Mouse (Mus musculus): Measurements from ENCODE around the gene Best3. TPM values are rescaled to one million over a fixed set of nuclear protein-coding genes. Genes with fewer than 3 reads are reported as not detected.

The Best3 gene
- 0.19 and 0.47 TPM in 2 replicates for polyA plus RNA-seq (2015; fragmentation: Nextera tagmentation; extraction: Ambion mirVana)

GRCm38 (mm10) chr10:116986264-116987082 is at the start of gene Best3:
Gene Best3, plus strand, starts transcription at chr10:116986314.
- H3K4me3 ChIP-seq = peak within 1 kb of the TSS; percentile 15; the same call in 1 of the 2 replicates
- H3K27me3 ChIP-seq (replicated peaks) = no peaks in the 10 kb centered on the region
- WGBS = 44% methylated on average over 21 of the region's 21 CpGs
- no peak within 1 kb of the TSS for H3K27ac ChIP-seq (replicated peaks)
- H3K9me3 ChIP-seq = no peaks in the 10 kb centered on the region
- ATAC-seq (ENCODE audit: extremely low read depth, insufficient number of reproducible peaks, low FRiP score, low TSS enrichment) = no peak
- H3K4me1 ChIP-seq = peaks cover 10% of the 10 kb centered on the region; the same call in 1 of the 2 replicates
- no peaks in the 10 kb centered on the region for H3K36me3 ChIP-seq
- peak within 1 kb of the TSS; percentile 61 for H3K9ac ChIP-seq
- peak within 1 kb of the TSS; percentile 46 for H3K4me2 ChIP-seq

DNA sequence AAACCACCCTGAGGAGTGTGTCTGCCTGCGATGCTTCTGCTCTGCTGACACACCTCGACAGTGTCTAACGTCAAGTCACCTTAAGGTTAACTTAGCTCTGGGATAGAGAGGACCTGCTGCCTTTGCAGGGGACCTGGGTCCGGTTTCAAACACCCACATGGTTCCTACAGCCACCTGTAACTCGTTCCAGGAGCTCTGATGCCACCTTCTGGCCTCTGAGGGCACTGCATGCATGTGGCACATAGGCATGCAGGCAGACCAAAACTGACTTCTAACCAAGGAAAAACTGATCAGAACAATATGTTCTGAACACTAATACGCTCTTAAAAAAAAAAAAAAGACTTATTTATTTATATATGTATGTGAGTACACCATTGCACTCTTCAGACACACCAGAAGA is 43.1 kb upstream of the Best3 start:
- ATAC-seq (ENCODE audit: extremely low read depth, insufficient number of reproducible peaks, low FRiP score, low TSS enrichment) = no peak
- Histone ChIP-seq H3K27me3 (replicated peaks) (no peaks in the 10 kb centered on the region), H3K4me3 (no peak overlapping the region), H3K4me1 (peaks cover 38% of the 10 kb centered on the region), H3K9ac (no peak overlapping the region), H3K36me3 (peaks cover 26% of the 10 kb centered on the region), H3K27ac (replicated peaks) (no peak overlapping the region), H3K4me2 (no peak overlapping the region), H3K9me3 (0 out of 2 replicates have a peak, but pooled peaks cover 6% of the 10 kb centered on the region)
- 88% methylated on average over 6 of the region's 6 CpGs for WGBS

DNA sequence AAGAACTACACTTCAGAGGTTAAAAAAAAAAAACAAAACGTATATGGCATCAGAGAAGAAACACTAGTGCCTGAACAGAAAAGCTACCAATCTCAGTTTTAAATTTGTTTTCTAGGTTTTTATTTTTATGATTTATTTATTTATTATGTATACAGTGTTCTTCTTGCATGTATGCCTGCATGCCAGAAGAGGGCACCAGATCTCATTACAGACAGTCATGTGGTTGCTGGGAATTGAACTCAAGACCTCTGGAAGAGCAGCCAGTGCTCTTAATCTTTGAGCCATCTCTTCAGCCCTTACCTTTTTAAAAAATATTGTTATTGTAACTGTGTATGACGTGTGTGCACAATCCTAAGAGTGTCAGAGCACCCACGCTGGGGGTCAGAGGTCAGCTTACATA is 42.0 kb upstream of the Best3 start:
- H3K27me3 ChIP-seq (replicated peaks) = no peaks in the 10 kb centered on the region
- 86% methylated on average over 3 of the region's 3 CpGs for WGBS

DNA sequence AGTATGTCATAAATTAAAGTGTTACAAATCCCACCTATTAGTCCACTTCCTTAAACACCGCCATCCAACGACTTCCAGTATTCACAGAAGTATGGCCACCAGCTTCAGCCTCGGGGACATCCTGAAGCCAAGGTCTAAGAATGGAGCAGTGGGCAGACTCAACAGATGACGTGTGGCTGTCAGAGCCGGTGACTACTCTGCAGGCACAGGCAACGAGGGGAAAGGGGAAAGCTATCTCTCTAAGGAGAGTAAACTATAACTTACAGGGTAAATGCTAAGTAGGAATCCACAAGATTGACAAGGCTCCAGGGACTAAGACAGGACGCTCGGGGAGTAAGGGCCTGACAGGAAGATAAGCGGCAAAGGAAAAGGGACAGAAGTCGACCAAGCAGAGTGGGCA is 41.2 kb upstream of the Best3 start:
- peak overlapping the region; percentile 59 for H3K4me2 ChIP-seq
- no peak for ATAC-seq (ENCODE audit: extremely low read depth, insufficient number of reproducible peaks, low FRiP score, low TSS enrichment)
- whole genome bisulfite sequencing = 25% methylated on average over 10 of the region's 10 CpGs
- 0 out of 2 replicates have a peak, but pooled peaks cover 6% of the 10 kb centered on the region for H3K9me3 ChIP-seq
- H3K9ac ChIP-seq = peak overlapping the region; percentile 67
- peak overlapping the region; percentile 92 for H3K27ac ChIP-seq (replicated peaks)
- H3K4me3 ChIP-seq = peak overlapping the region; percentile 24
- H3K27me3 ChIP-seq (replicated peaks) = no peaks in the 10 kb centered on the region
- peaks cover 50% of the 10 kb centered on the region for H3K4me1 ChIP-seq
- peaks cover 12% of the 10 kb centered on the region for H3K36me3 ChIP-seq

More for the DNA sequence above, 42.0 kb upstream of the Best3 start:
- Histone ChIP-seq H3K36me3 (peaks cover 15% of the 10 kb centered on the region), H3K27ac (replicated peaks) (peak overlapping the region; percentile 92; the same call in 1 of the 2 replicates), H3K4me2 (no peak overlapping the region), H3K4me1 (peaks cover 49% of the 10 kb centered on the region), H3K4me3 (no peak overlapping the region), H3K9me3 (0 out of 2 replicates have a peak, but pooled peaks cover 6% of the 10 kb centered on the region), H3K9ac (no peak overlapping the region)
- ATAC-seq (ENCODE audit: extremely low read depth, insufficient number of reproducible peaks, low FRiP score, low TSS enrichment) = no peak

- Histone ChIP-seq H3K27me3 (replicated peaks) (no peaks in the 10 kb centered on the region), H3K27ac (replicated peaks) (no peak overlapping the region), H3K4me3 (peak overlapping the region; percentile 84), H3K9me3 (no peaks in the 10 kb centered on the region), H3K36me3 (no peaks in the 10 kb centered on the region; the same call in 1 of the 2 replicates), H3K9ac (peak overlapping the region; percentile 98), H3K4me1 (peaks cover 54% of the 10 kb centered on the region), H3K4me2 (peak overlapping the region; percentile 73)
- no peak for ATAC-seq (ENCODE audit: extremely low read depth, insufficient number of reproducible peaks, low FRiP score, low TSS enrichment)
- 81% methylated on average over 9 of the region's 9 CpGs for WGBS
Measured at GRCm38 (mm10) chr10:116948414-116948813, 37.7 kb upstream of the Best3 start.

- ATAC-seq (ENCODE audit: extremely low read depth, insufficient number of reproducible peaks, low FRiP score, low TSS enrichment) = no peak
- WGBS = 3% methylated on average over 44 of the region's 44 CpGs
- Histone ChIP-seq H3K9me3 (no peaks in the 10 kb centered on the region), H3K36me3 (no peaks in the 10 kb centered on the region; the same call in 1 of the 2 replicates), H3K4me1 (peaks cover 52% of the 10 kb centered on the region), H3K9ac (peak overlapping the region; percentile 98), H3K4me3 (peak overlapping the region; percentile 84), H3K27me3 (replicated peaks) (no peaks in the 10 kb centered on the region), H3K27ac (replicated peaks) (peak overlapping the region; percentile 90), H3K4me2 (peak overlapping the region; percentile 73)
Measured at GRCm38 (mm10) chr10:116949111-116950008, 36.8 kb upstream of the Best3 start.

DNA sequence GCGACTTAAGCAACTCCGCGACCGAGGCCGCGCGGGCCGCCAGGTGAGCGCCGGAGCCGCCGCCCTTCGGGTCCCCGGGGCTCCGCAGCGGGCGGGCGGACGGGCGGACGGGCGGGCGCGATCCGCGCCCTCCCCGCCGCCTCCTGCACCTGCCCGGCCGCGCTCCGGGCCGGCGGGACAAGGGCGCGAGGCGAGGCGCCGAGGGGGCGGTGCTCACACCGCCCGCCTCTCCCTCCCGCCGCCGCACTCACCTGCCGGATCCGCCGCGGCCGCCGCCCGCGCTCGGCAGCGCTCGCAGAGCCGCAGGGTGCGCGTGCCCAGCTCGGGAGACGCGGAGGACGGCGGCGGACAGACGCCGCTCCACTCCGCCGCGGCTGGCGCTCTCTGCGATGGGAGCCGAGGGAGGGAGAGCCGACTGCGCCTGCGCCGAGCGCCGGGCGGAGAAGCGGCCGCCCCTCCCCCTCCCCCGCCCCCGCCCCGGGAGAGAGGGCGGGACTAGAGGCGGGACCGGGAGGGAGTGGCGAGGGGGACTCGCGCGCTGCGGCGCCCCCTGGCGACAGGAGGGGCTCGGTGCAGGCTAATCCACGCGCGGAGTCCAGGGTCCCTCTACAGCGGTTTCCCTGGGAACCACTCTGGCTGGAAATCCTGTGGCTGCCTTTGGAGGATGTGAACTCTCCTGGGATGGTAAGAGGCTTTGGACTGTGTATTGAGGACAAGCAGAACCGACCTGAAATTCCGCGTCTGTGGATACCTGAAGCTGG is 35.9 kb upstream of the Best3 start, which contains the start of gene Rab3ip:
TSS of gene Rab3ip (minus strand) at position 761 of the 761 bp plus-strand sequence.
- peak within 1 kb of the TSS; percentile 73 for H3K4me2 ChIP-seq
- ATAC-seq (ENCODE audit: extremely low read depth, insufficient number of reproducible peaks, low FRiP score, low TSS enrichment) = peak; percentile 90
- no peaks in the 10 kb centered on the region; the same call in 1 of the 2 replicates for H3K36me3 ChIP-seq
- under 1% methylated on average over 66 of the region's 103 CpGs for WGBS
- peaks cover 44% of the 10 kb centered on the region for H3K4me1 ChIP-seq
- H3K27ac ChIP-seq (replicated peaks) = peak within 1 kb of the TSS; percentile 90
- H3K27me3 ChIP-seq (replicated peaks) = no peaks in the 10 kb centered on the region
- H3K9ac ChIP-seq = peak within 1 kb of the TSS; percentile 98
- no peaks in the 10 kb centered on the region for H3K9me3 ChIP-seq
- H3K4me3 ChIP-seq = peak within 1 kb of the TSS; percentile 84

GRCm38 (mm10) chr10:116950886-116951285 is 35.2 kb upstream of the Best3 start:
- H3K9me3 ChIP-seq = peaks cover 3% of the 10 kb centered on the region; the same call in 1 of the 2 replicates
- peak overlapping the region; percentile 73 for H3K9ac ChIP-seq
- peak overlapping the region; percentile 73 for H3K4me2 ChIP-seq
- peak overlapping the region; percentile 84 for H3K4me3 ChIP-seq
- no peaks in the 10 kb centered on the region for H3K27me3 ChIP-seq (replicated peaks)
- 23% methylated on average over 5 of the region's 5 CpGs for WGBS
- H3K27ac ChIP-seq (replicated peaks) = no peak overlapping the region
- H3K4me1 ChIP-seq = peaks cover 37% of the 10 kb centered on the region
- ATAC-seq (ENCODE audit: extremely low read depth, insufficient number of reproducible peaks, low FRiP score, low TSS enrichment) = no peak
- H3K36me3 ChIP-seq = no peaks in the 10 kb centered on the region; the same call in 1 of the 2 replicates

DNA sequence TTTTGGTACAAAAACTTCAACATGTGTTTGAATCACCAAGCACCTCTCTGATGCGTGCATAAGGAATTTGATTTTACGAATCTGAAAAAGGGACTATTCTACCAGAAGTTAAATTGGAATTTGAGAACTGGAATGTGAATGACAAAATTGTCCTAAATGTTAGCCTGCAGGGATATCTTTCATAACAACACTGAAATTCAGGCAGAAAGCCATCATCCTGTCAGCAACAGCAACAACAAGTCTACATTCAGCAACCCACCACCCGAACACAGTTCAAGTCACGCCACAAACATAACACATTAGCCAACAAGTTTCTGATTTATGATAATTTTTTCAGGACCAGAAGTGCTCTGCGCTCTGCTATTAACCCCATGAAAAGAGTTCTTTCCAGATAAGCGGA is 30.9 kb upstream of the Best3 start:
- ATAC-seq (ENCODE audit: extremely low read depth, insufficient number of reproducible peaks, low FRiP score, low TSS enrichment) = no peak
- no peak overlapping the region for H3K9ac ChIP-seq
- no peak overlapping the region for H3K4me2 ChIP-seq
- peaks cover 4% of the 10 kb centered on the region for H3K4me1 ChIP-seq
- no peaks in the 10 kb centered on the region; the same call in 1 of the 2 replicates for H3K36me3 ChIP-seq
- 83% methylated on average over 6 of the region's 6 CpGs for WGBS
- H3K9me3 ChIP-seq = peaks cover 3% of the 10 kb centered on the region; the same call in 1 of the 2 replicates
- no peak overlapping the region for H3K27ac ChIP-seq (replicated peaks)
- H3K27me3 ChIP-seq (replicated peaks) = no peaks in the 10 kb centered on the region
- no peak overlapping the region for H3K4me3 ChIP-seq

GRCm38 (mm10) chr10:116956483-116957158 is 29.5 kb upstream of the Best3 start:
- Histone ChIP-seq H3K4me2 (no peak overlapping the region), H3K4me3 (no peak overlapping the region), H3K9me3 (peaks cover 3% of the 10 kb centered on the region; the same call in 1 of the 2 replicates), H3K27me3 (replicated peaks) (no peaks in the 10 kb centered on the region), H3K4me1 (no peaks in the 10 kb centered on the region), H3K27ac (replicated peaks) (no peak overlapping the region), H3K36me3 (no peaks in the 10 kb centered on the region; the same call in 1 of the 2 replicates), H3K9ac (no peak overlapping the region)
- 86% methylated on average over 11 of the region's 11 CpGs for WGBS
- ATAC-seq (ENCODE audit: extremely low read depth, insufficient number of reproducible peaks, low FRiP score, low TSS enrichment) = no peak

Measured in heart, embryonic 13.5 days (tissue).